Mouse (Mus musculus) cortical plate, adult 2 months (tissue): ENCODE measurements around the gene Pnlip.

Experiments
- CTCF ChIP-seq: fragments of 200-500 bp; IDR thresholded peaks from 2 replicates; pipeline ENCODE4 v1.5.1; 2011; ENCODE audit warnings: mild to moderate bottlenecking, control low read depth, low read length; ENCODE audit not compliant: insufficient read depth; ENCODE audit errors: extremely low read depth
- POLR2A ChIP-seq: fragments of 200-500 bp; IDR thresholded peaks from 2 replicates; pipeline ENCODE4 v1.6.1; 2011; ENCODE audit warnings: mild to moderate bottlenecking, low read length, control low read depth; ENCODE audit not compliant: insufficient read depth; ENCODE audit errors: extremely low read depth

- TF ChIP-seq CTCF (no peak), POLR2A (no peak)
These were observed 52.3 kb downstream of the Pnlip start for GRCm38 (mm10) chr19:58704556-58704955.
